Mouse (Mus musculus) c-Kit-positive CD71-positive TER-119-positive erythroid progenitor cells, embryonic 14.5 days (primary cell): ENCODE measurements around the gene Rab19.
"Not testable (repeated sequence)": the region's sequence is repeated elsewhere in the genome, so short reads cannot be mapped to it uniquely, and the experiment has no call there.

Source experiments
- DNase-seq: peaks from one replicate; pipeline ENCODE4 v3.0.0-alpha.2; 2013; ENCODE audit warnings: low spot score

Rab19 gene

DNA sequence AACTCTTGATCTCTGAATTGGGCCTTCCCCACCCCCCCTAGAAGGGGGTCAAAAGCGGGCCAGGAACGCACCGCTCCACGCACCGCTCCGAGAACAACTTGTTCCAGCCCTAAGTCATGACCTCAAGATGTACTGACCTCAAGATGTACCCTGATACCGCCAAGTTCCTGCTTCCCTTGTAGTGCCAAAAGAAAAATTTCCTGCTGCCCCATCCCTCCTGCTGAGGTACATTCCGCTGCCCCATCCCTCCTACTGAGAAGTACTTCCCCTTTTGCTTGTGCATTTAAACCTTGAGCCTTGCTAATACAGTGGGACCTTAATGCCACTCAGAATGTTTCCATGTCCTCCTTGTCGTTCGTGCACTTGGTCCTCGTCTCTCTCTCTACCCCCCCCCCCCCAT, 49.7 kb downstream of the Rab19 start:
- no peak for DNase-seq

DNA sequence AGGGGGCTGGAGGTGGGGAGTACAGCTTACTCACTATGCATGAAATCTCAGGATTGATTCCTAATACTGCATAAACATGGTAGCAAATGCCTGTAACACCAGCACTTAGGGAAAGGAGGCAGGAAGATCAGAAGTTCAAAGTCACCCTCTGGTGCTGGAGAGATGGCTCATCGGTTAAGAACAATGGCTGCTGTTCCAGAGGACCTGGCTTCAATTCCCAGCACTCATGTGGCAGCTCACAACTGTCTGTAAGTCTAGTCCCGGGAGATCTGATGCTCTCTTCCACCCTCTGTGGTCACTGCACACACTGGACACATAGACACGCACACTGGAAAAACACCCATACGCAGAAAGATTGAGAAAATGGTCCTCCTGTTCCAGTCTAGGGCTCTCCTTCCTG, 52.2 kb downstream of the Rab19 start:
- no peak for DNase-seq

DNA sequence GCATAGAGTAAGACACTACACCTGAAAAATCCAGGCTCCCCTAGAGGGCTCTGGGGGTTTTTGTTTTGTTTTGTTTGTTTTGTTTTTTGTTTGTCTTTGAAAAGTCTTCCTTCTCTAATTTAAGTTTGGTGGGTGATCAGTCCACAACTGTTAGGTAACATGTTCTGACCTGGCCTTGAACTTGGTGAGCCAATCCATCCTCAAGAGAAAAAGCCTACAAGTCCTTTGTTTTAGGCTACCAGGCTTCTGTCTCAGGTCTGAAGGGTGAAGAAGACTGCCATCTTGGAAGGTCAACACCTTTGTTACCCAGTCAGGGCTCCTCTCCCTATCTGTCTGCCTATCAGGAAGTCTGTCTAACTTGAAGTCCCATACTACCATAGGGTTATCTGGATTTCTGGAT, 52.7 kb downstream of the Rab19 start:
- DNase-seq = no peak

DNA sequence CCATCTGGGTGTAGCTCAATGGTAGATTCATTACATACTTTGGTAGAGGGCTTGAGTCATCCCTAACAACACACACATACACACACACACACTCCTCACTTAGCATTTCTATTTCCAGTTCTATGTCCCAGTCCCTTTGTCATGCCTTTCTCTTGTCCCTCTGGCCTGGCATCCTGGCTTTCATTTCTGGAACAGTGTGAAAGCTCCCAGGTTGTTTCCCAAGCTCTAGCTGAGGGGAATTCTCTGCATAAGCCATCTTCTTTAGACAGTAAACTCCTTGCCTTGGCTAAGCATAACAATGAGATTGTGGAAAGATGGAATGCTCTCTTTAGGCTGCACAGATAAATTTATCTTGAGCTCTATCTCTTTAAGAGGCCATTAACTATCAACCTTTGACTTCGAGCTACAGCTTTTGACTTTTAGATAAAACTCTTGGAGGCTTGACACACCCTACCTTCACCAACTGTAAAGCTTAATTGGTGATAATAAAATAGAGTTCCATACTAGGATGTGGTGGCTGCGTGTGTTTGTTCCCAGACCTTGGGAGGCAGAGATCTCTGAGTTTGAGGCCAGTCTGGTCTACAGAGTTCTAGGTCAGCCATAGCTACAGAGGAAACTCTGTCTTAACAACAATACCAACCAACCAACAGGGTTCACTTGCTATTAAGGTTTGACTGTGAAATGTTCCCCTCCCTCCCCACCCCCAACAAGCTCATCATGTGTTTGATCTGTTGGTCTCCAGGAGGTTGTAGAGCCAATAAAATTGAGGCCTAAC, 53.3 kb downstream of the Rab19 start:
- DNase-seq = no peak

DNA sequence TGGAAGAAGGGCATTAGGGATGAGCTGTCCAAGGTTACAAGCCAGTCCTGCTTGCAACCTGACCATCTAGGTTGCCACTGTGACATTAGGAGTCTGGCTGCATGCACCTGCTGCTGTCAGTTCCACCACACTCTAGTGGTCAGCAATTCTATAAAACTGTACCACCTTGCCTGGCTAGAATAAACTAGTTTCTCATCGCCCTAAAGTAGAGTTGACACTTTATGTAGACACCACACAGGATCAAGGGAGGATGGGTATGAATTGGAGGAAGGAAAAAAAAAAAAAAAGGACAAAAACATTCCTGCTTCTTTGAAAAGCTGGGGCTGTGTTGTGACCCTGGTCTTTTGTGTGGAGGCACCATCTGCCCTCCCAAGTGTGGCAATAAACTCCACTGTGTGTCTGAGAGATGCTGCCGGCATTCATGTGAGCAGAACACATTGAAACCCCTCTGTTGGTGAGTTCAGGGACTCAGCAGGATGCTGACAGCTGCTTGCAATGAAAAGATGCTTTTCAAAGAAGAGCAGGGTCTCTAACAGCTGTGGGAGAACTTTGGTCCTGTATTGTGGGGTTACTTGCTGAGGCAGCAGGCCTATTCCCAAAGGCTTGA, 54.0 kb downstream of the Rab19 start:
- no peak for DNase-seq

DNA sequence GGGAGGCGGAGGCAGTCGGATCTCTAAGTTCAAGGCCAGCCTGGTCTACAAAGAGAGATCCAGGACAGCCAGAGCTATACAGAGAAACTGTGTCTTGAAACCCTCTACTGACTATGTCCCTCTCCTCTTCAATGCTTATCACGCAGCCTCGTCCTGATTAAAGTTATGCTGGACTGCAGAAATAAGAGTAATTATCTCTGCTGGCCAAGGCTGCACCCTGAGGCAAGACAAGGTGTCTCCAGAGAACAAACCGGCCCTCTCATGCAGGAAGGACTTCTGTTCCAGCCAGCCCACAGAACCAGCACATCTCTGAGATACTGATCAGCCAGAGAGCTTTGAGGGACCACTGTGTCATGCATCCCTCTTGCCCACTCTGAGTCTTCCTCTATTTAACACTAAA, 54.9 kb downstream of the Rab19 start:
- DNase-seq = no peak

DNA sequence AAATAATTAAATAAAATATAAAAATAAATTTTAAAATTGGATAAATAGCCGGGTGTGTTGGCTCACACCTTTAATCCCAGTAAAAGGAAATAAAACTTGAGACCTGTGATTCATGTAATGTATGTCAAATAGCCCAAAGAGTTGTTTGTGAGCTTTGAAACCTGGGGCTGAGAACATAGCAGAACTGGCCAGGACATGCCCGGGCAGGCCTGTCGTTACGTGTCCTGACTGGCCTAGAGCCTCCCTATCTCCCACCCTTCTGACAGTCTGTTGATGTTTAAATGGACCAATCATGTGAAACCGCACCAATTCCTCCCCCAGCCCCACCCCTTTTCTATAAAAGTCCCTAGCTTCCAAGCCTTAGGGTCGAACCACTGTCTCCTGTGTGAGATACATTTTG, 56.5 kb downstream of the Rab19 start:
- DNase-seq = not testable (repeated sequence)
